In the genomic region with DNA sequence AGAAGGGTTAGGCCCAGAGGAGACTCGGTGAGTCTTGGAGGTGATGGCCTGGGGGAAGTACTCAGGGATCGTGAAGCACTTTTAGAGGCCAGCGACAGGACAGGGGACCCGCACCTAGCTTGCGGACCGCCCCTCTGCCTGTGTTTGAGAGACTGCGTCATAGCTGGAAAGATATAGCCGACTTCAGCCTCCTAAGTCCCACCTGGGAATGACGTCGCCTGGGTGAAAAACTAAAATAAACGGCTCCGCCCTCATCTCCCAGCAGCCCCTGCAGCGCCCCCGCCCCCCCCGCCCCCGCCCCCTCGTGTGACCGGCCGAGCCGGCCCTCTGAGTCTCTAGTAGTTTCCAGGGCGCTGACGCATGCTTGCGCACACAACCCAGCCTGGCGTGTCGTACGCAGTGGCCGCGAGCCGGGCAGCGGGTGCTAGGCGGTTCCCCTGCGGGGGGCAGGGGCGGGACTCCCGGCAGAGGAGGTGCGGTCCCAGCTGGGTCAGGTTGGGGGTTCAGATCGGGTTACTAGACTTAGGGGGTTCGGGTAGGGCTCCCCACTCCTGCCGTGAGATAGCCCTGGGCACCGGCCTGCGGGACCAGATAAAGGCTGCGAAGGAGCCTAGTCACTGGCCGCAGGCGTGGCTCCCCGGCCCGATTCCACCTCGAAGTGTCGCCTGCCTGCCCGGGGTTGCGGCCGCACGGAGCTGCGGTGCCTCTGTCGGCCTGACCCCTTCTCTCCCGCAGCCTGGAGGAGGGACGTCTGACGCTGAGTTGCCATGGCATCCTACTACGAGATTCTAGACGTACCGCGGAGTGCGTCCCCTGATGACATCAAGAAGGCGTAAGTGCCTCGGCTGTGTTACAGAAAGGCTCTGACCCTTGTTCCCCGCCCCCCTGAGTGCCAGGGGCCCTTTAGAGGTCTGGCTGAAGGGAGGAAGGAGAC, we compare ENCODE assay signal across 8 mouse cellular contexts. TPM values are rescaled to one million over a fixed set of nuclear protein-coding genes. Genes with fewer than 3 reads are reported as not detected.
DNase-seq lines count a peak whose midpoint lies in the region; ATAC-seq lines count a peak whose summit lies in the region.

A gene (plus strand): TSS at position 290 of the 934 bp plus-strand sequence.

- peak; percentile 67 for DNase-seq in MEL-GATA-1-ER (ENCODE audit: extremely low read depth, low read depth)
- peak; percentile 89 for DNase-seq in cerebellum, adult 8-10 months
- DNase-seq in layer of hippocampus, adult 9-11 months: peak; percentile 91
- peak; percentile 84 for DNase-seq in ovary, adult 18-20 months (ENCODE audit: low spot score)
- DNase-seq in thymus, postnatal 0 days (ENCODE audit: low spot score): peak; percentile 61

- peak within 1 kb of the TSS; percentile 76 for H3K27ac ChIP-seq in lung, embryonic 16.5 days (ENCODE audit: low read length)

- ATAC-seq in frontal cortex, adult (ENCODE audit: low TSS enrichment): peak; percentile 51
- peak; percentile 66 to 78 for ATAC-seq in hematopoietic stem cell, adult 5-6 weeks (replicated peaks in 1 of 2; ENCODE audit: insufficient read depth in 1 of 2, low FRiP score in 2 of 2, low TSS enrichment in 1 of 2, low read depth in 1 of 2, poor library complexity in 2 of 2, severe bottlenecking in 2 of 2)
- ATAC-seq in lung, embryonic 16.5 days (ENCODE audit: low read depth): peak; percentile 96

- H3K4me1 ChIP-seq in lung, embryonic 16.5 days (replicated peaks; ENCODE audit: control insufficient read depth, insufficient read depth, low read length): peaks cover 11% of the 10 kb centered on the region

- under 1% methylated on average over 63 of the region's 64 CpGs for WGBS in lung, embryonic 16.5 days

- peak within 1 kb of the TSS; percentile 63 for H3K4me3 ChIP-seq in lung, embryonic 16.5 days (ENCODE audit: low read length)

- H3K9ac ChIP-seq in lung, embryonic 16.5 days (ENCODE audit: low read length): peak within 1 kb of the TSS; percentile 86

- no peaks in the 10 kb centered on the region for H3K36me3 ChIP-seq in lung, embryonic 16.5 days (ENCODE audit: control insufficient read depth, insufficient read depth, low read length)

- no peaks in the 10 kb centered on the region for H3K9me3 ChIP-seq in lung, embryonic 16.5 days (ENCODE audit: control insufficient read depth, low read length)

- H3K27me3 ChIP-seq in lung, embryonic 16.5 days (ENCODE audit: control insufficient read depth, insufficient read depth, low read depth, low read length): no peaks in the 10 kb centered on the region

- H3K4me2 ChIP-seq in lung, embryonic 16.5 days (ENCODE audit: low read depth, low read length): peak within 1 kb of the TSS; percentile 72

RNA-seq across cellular contexts. Expression of the gene that starts here (rescaled TPM):
- total RNA-seq in hematopoietic stem cell, adult 5-6 weeks (2017): 12.5 and 15.4 TPM in 2 replicates
- polyA plus RNA-seq in lung, embryonic 16.5 days (2015; fragmentation: Nextera tagmentation; extraction: Ambion mirVana): 27.6 and 32.7 TPM in 2 replicates
- polyA plus RNA-seq in thymus, postnatal 0 days (2015; fragmentation: Nextera tagmentation; extraction: Ambion mirVana): 14.2 and 14.7 TPM in 2 replicates

Comparison
In these comparisons a context has a peak if more than half of its experiments do, and no peak if none do; other contexts are left out.
1. Peak in every context shown above with its lines: DNase-seq, ATAC-seq, H3K4me3 ChIP-seq and H3K27ac ChIP-seq.